Mouse (Mus musculus) hindbrain, embryonic 10.5 days (tissue): ENCODE measurements around the gene Fgl2. TPM values are rescaled to one million over a fixed set of nuclear protein-coding genes. Genes with fewer than 3 reads are reported as not detected.

Experiments
- DNase-seq: peaks from one replicate; pipeline ENCODE4 v3.0.0-alpha.2; 2017; ENCODE audit warnings: low spot score
- H3K27ac ChIP-seq: fragments of 300-500 bp; sonication (generic); 2 replicates; pipeline ENCODE4 v1.5.1; 2016; ENCODE audit warnings: mild to moderate bottlenecking, moderate library complexity
- H3K27me3 ChIP-seq: fragments of 300-500 bp; sonication (generic); 2 replicates; pipeline ENCODE4 v1.6.1; 2016; ENCODE audit warnings: mild to moderate bottlenecking; ENCODE audit not compliant: poor library complexity, insufficient read depth, severe bottlenecking
- H3K36me3 ChIP-seq: fragments of 300-500 bp; sonication (generic); 2 replicates; pipeline ENCODE4 v1.6.1; 2016; ENCODE audit warnings: mild to moderate bottlenecking, moderate library complexity
- H3K4me1 ChIP-seq: fragments of 300-500 bp; sonication (generic); replicated peaks from 2 replicates; pipeline ENCODE4 v1.6.1; 2016; ENCODE audit warnings: mild to moderate bottlenecking
- H3K4me3 ChIP-seq: fragments of 300-500 bp; sonication (generic); 2 replicates; pipeline ENCODE4 v1.5.1; 2016; ENCODE audit warnings: mild to moderate bottlenecking, moderate library complexity
- H3K9me3 ChIP-seq: fragments of 300-500 bp; sonication (generic); 2 replicates; pipeline ENCODE4 v1.6.1; 2016; ENCODE audit warnings: mild to moderate bottlenecking, moderate library complexity
- WGBS: fragments of 180-500 bp; shearing (Covaris S2); methylation state at CpG from one replicate; pipeline ENCODE4 v1.1.7; 2016; 5-methylcytosine and 5-hydroxymethylcytosine counted together
- polyA plus RNA-seq: library from polyadenylated mRNA; unstranded; fragments of >200 nt; fragmentation: Nextera tagmentation; extraction: Ambion mirVana; gene quantifications from 2 replicates; pipeline ENCODE4 v1.2.1, GENCODE M21; 2016

Gene Fgl2
- polyA plus RNA-seq, 1 experiment from 2014 or later: 2.3 TPM

GRCm38 (mm10) chr5:21367514-21367913 lies 4.9 kb upstream of the Fgl2 start:
- Histone ChIP-seq H3K27me3 (no peaks in the 10 kb centered on the region), H3K27ac (no peak overlapping the region), H3K36me3 (no peaks in the 10 kb centered on the region), H3K4me3 (no peak overlapping the region), H3K9me3 (no peaks in the 10 kb centered on the region), H3K4me1 (peaks cover 8% of the 10 kb centered on the region; the same call in 1 of the 2 replicates)
- WGBS: 42% methylated on average over 2 of the region's 2 CpGs
- DNase-seq: no peak

- H3K9me3 ChIP-seq: no peaks in the 10 kb centered on the region
- H3K36me3 ChIP-seq: no peaks in the 10 kb centered on the region
- no peak overlapping the region for H3K27ac ChIP-seq
- H3K27me3 ChIP-seq: peaks cover 12% of the 10 kb centered on the region; the same call in 1 of the 2 replicates
- H3K4me3 ChIP-seq: no peak overlapping the region
- 91% methylated on average over 5 of the region's 5 CpGs for WGBS
- DNase-seq: no peak
- peaks cover 16% of the 10 kb centered on the region; the same call in 1 of the 2 replicates for H3K4me1 ChIP-seq
Observed at GRCm38 (mm10) chr5:21370218-21370947, 2.1 kb upstream of the Fgl2 start.

GRCm38 (mm10) chr5:21371920-21372319 lies 522 bp upstream of the Fgl2 start:
- 40% methylated on average over 5 of the region's 5 CpGs for WGBS
- peak overlapping the region; percentile 62 for H3K4me3 ChIP-seq
- no peak for DNase-seq

GRCm38 (mm10) chr5:21373180-21373518 lies 707 bp downstream of the Fgl2 start:
- H3K4me1 ChIP-seq: peaks cover 16% of the 10 kb centered on the region; the same call in 1 of the 2 replicates
- H3K36me3 ChIP-seq: no peaks in the 10 kb centered on the region
- peak overlapping the region; percentile 88 for H3K27ac ChIP-seq
- no peak for DNase-seq
- peaks cover 12% of the 10 kb centered on the region; the same call in 1 of the 2 replicates for H3K27me3 ChIP-seq
- no peaks in the 10 kb centered on the region for H3K9me3 ChIP-seq
- WGBS: 75% methylated on average over 7 of the region's 7 CpGs
- H3K4me3 ChIP-seq: peak overlapping the region; percentile 62

More at GRCm38 (mm10) chr5:21371920-21372319, 522 bp upstream of the Fgl2 start:
- H3K4me1 ChIP-seq: peaks cover 16% of the 10 kb centered on the region; the same call in 1 of the 2 replicates
- H3K9me3 ChIP-seq: no peaks in the 10 kb centered on the region
- H3K27me3 ChIP-seq: peaks cover 12% of the 10 kb centered on the region; the same call in 1 of the 2 replicates
- peak overlapping the region; percentile 88; the same call in 1 of the 2 replicates for H3K27ac ChIP-seq
- H3K36me3 ChIP-seq: no peaks in the 10 kb centered on the region

- Histone ChIP-seq H3K27me3 (peaks cover 12% of the 10 kb centered on the region; the same call in 1 of the 2 replicates), H3K9me3 (no peaks in the 10 kb centered on the region), H3K27ac (no peak overlapping the region), H3K36me3 (no peaks in the 10 kb centered on the region), H3K4me1 (peaks cover 14% of the 10 kb centered on the region; the same call in 1 of the 2 replicates), H3K4me3 (no peak overlapping the region)
- DNase-seq: no peak
- 71% methylated on average over 4 of the region's 4 CpGs for WGBS
Observed at GRCm38 (mm10) chr5:21376935-21377334, 4.5 kb downstream of the Fgl2 start.

- WGBS: 83% methylated on average over 2 of the region's 2 CpGs
- DNase-seq: no peak
Observed at GRCm38 (mm10) chr5:21378397-21378796, 6.0 kb downstream of the Fgl2 start.

GRCm38 (mm10) chr5:21381986-21382385 lies 9.5 kb downstream of the Fgl2 start:
- WGBS: 77% methylated on average over 6 of the region's 6 CpGs
- Histone ChIP-seq H3K4me1 (peaks cover 8% of the 10 kb centered on the region), H3K4me3 (no peak overlapping the region), H3K27ac (no peak overlapping the region), H3K9me3 (no peaks in the 10 kb centered on the region), H3K27me3 (no peaks in the 10 kb centered on the region), H3K36me3 (no peaks in the 10 kb centered on the region)
- no peak for DNase-seq

More at GRCm38 (mm10) chr5:21378397-21378796, 6.0 kb downstream of the Fgl2 start:
- H3K27me3 ChIP-seq: peaks cover 6% of the 10 kb centered on the region; the same call in 1 of the 2 replicates
- no peaks in the 10 kb centered on the region for H3K9me3 ChIP-seq
- H3K27ac ChIP-seq: no peak overlapping the region
- peaks cover 1% of the 10 kb centered on the region for H3K4me1 ChIP-seq
- H3K36me3 ChIP-seq: no peaks in the 10 kb centered on the region
- no peak overlapping the region for H3K4me3 ChIP-seq

GRCm38 (mm10) chr5:21382678-21383077 lies 10.2 kb downstream of the Fgl2 start:
- Histone ChIP-seq H3K27me3 (no peaks in the 10 kb centered on the region), H3K4me3 (no peak overlapping the region), H3K36me3 (no peaks in the 10 kb centered on the region), H3K4me1 (peaks cover 8% of the 10 kb centered on the region), H3K27ac (no peak overlapping the region), H3K9me3 (no peaks in the 10 kb centered on the region)
- no peak for DNase-seq
- WGBS: 76% methylated on average over 6 of the region's 6 CpGs

GRCm38 (mm10) chr5:21383392-21384251 lies 11.2 kb downstream of the Fgl2 start:
- Histone ChIP-seq H3K9me3 (no peaks in the 10 kb centered on the region), H3K4me1 (peaks cover 8% of the 10 kb centered on the region), H3K4me3 (no peak overlapping the region), H3K27me3 (no peaks in the 10 kb centered on the region), H3K36me3 (no peaks in the 10 kb centered on the region), H3K27ac (no peak overlapping the region)
- WGBS: 47% methylated on average over 14 of the region's 14 CpGs
- no peak for DNase-seq

GRCm38 (mm10) chr5:21384252-21384960 lies 12.0 kb downstream of the Fgl2 start:
- no peaks in the 10 kb centered on the region for H3K27me3 ChIP-seq
- no peak overlapping the region for H3K27ac ChIP-seq
- no peaks in the 10 kb centered on the region for H3K9me3 ChIP-seq
- peaks cover 8% of the 10 kb centered on the region for H3K4me1 ChIP-seq
- no peak overlapping the region for H3K4me3 ChIP-seq
- no peaks in the 10 kb centered on the region for H3K36me3 ChIP-seq
- WGBS: 80% methylated on average over 13 of the region's 13 CpGs
- DNase-seq: no peak

GRCm38 (mm10) chr5:21384976-21385375 lies 12.5 kb downstream of the Fgl2 start:
- Histone ChIP-seq H3K9me3 (no peaks in the 10 kb centered on the region), H3K27ac (no peak overlapping the region), H3K4me3 (no peak overlapping the region), H3K27me3 (no peaks in the 10 kb centered on the region), H3K36me3 (no peaks in the 10 kb centered on the region), H3K4me1 (peaks cover 8% of the 10 kb centered on the region)
- no peak for DNase-seq
- WGBS: 95% methylated on average over 9 of the region's 9 CpGs

- Histone ChIP-seq H3K4me1 (peaks cover 8% of the 10 kb centered on the region), H3K4me3 (no peak overlapping the region), H3K27me3 (no peaks in the 10 kb centered on the region), H3K27ac (no peak overlapping the region), H3K9me3 (no peaks in the 10 kb centered on the region), H3K36me3 (no peaks in the 10 kb centered on the region)
- DNase-seq: no peak
- 92% methylated on average over 4 of the region's 4 CpGs for WGBS
Observed at GRCm38 (mm10) chr5:21386432-21386831, 14.0 kb downstream of the Fgl2 start.
